Mouse (Mus musculus) intestine, embryonic 14.5 days (tissue): ENCODE measurements around the gene Plod1. TPM values are rescaled to one million over a fixed set of nuclear protein-coding genes. Genes with fewer than 3 reads are reported as not detected.

Experiments
- ATAC-seq: fragments of 200-750 bp; cut with Nextera tagmentation; replicated peaks from 2 replicates; pipeline ENCODE4 v1.8.0; 2017; ENCODE audit warnings: low read depth, moderate number of reproducible peaks, moderate TSS enrichment, moderate library complexity; ENCODE audit not compliant: low FRiP score, low TSS enrichment
- DNase-seq: peaks from one replicate; pipeline ENCODE4 v3.0.0-alpha.2; 2018; ENCODE audit warnings: low spot score
- H3K27ac ChIP-seq: fragments of 300-500 bp; sonication (generic); 2 replicates; pipeline ENCODE4 v1.5.1; 2014; ENCODE audit warnings: low read depth, mild to moderate bottlenecking, control low read depth
- H3K27me3 ChIP-seq: fragments of 300-500 bp; sonication (generic); replicated peaks from 2 replicates; pipeline ENCODE4 v1.6.1; 2014; ENCODE audit warnings: low read length, control low read depth; ENCODE audit not compliant: control insufficient read depth, insufficient read depth
- H3K36me3 ChIP-seq: fragments of 300-500 bp; sonication (generic); 2 replicates; pipeline ENCODE4 v1.6.1; 2014; ENCODE audit warnings: low read length, control low read depth; ENCODE audit not compliant: control insufficient read depth, insufficient read depth
- H3K4me1 ChIP-seq: fragments of 300-500 bp; sonication (generic); replicated peaks from 2 replicates; pipeline ENCODE4 v1.6.1; 2014; ENCODE audit warnings: low read length, control low read depth, mixed read lengths; ENCODE audit not compliant: control insufficient read depth, insufficient read depth
- H3K4me2 ChIP-seq: fragments of 300-500 bp; sonication (generic); 2 replicates; pipeline ENCODE4 v1.6.1; 2014; ENCODE audit warnings: low read length
- H3K4me3 ChIP-seq: fragments of 300-500 bp; sonication (generic); 2 replicates; pipeline ENCODE4 v1.5.1; 2014; ENCODE audit warnings: low read depth, low read length, control low read depth, mixed read lengths
- H3K9ac ChIP-seq: fragments of 300-500 bp; sonication (generic); 2 replicates; pipeline ENCODE4 v1.6.1; 2014; ENCODE audit warnings: mild to moderate bottlenecking, low read length
- H3K9me3 ChIP-seq: fragments of 300-500 bp; sonication (generic); 2 replicates; pipeline ENCODE4 v1.6.1; 2016; ENCODE audit warnings: low read length, control low read depth; ENCODE audit not compliant: control insufficient read depth
- WGBS: fragments of 180-500 bp; shearing (Covaris S2); extraction: QIAGEN DNeasy Blood & Tissue Kit; methylation state at CpG from one replicate; pipeline ENCODE4 v1.1.7; 2014; 5-methylcytosine and 5-hydroxymethylcytosine counted together
- polyA plus RNA-seq: library from polyadenylated mRNA; unstranded; fragments of >200 nt; fragmentation: Nextera tagmentation; extraction: Ambion mirVana; gene quantifications from 2 replicates; pipeline ENCODE4 v1.2.1, GENCODE M21; 2014

Plod1 gene
- polyA plus RNA-seq, 1 experiment from 2014 or later: 40.9 TPM

GRCm38 (mm10) chr4:147865651-147866050, 70.9 kb downstream of the Plod1 start:
- Histone ChIP-seq H3K27me3 (no peaks in the 10 kb centered on the region), H3K36me3 (peaks cover 48% of the 10 kb centered on the region), H3K4me3 (no peak overlapping the region), H3K9ac (no peak overlapping the region), H3K9me3 (no peaks in the 10 kb centered on the region), H3K27ac (no peak overlapping the region), H3K4me1 (peaks cover 19% of the 10 kb centered on the region), H3K4me2 (no peak overlapping the region)
- ATAC-seq (no peak), DNase-seq (no peak)
- 92% methylated on average over 6 of the region's 6 CpGs for WGBS

GRCm38 (mm10) chr4:147862051-147862450, 74.5 kb downstream of the Plod1 start:
- Histone ChIP-seq H3K4me2 (no peak overlapping the region), H3K36me3 (peaks cover 49% of the 10 kb centered on the region), H3K9me3 (no peaks in the 10 kb centered on the region), H3K27ac (no peak overlapping the region), H3K4me3 (no peak overlapping the region), H3K9ac (no peak overlapping the region), H3K4me1 (no peaks in the 10 kb centered on the region), H3K27me3 (no peaks in the 10 kb centered on the region)
- WGBS: 88% methylated on average over 3 of the region's 3 CpGs
- DNase-seq: no peak
- ATAC-seq: no peak

Other genes with a start within 250 kb of the Plod1 start
- gene Zfp534, start 234.2 kb downstream of the Plod1 start, polyA plus RNA-seq: not detected in 2 replicates
- 8.8 and 11.5 TPM in 2 replicates for gene Zfp984, start 127.0 kb downstream of the Plod1 start, polyA plus RNA-seq
- gene Zfp933, start 88.4 kb downstream of the Plod1 start, polyA plus RNA-seq: 4.7 TPM in 2 replicates
- 32.1 and 34.6 TPM in 2 replicates for gene Miip, start 68.0 kb downstream of the Plod1 start, polyA plus RNA-seq
- gene Fv1, start 67.8 kb downstream of the Plod1 start, polyA plus RNA-seq: 9.0 and 9.7 TPM in 2 replicates
- 31.6 and 33.3 TPM in 2 replicates for gene Mfn2, start 32.1 kb downstream of the Plod1 start, polyA plus RNA-seq
- 19.9 and 21.3 TPM in 2 replicates for gene 2510039O18Rik, start 4.1 kb upstream of the Plod1 start, polyA plus RNA-seq
- 0.40 TPM in 1 of 2 replicates, not detected in the other for gene Nppb, start 49.0 kb upstream of the Plod1 start, polyA plus RNA-seq
- 0.28 and 0.56 TPM in 2 replicates for gene Nppa, start 64.0 kb upstream of the Plod1 start, polyA plus RNA-seq
- gene Clcn6, start 102.1 kb upstream of the Plod1 start, polyA plus RNA-seq: 5.2 and 5.3 TPM in 2 replicates
- gene Mthfr, start 102.3 kb upstream of the Plod1 start, polyA plus RNA-seq: 17.8 and 18.4 TPM in 2 replicates
- gene Agtrap, start 151.3 kb upstream of the Plod1 start, polyA plus RNA-seq: 15.9 and 16.4 TPM in 2 replicates
- 47.5 and 48.1 TPM in 2 replicates for gene Mad2l2, start 193.6 kb upstream of the Plod1 start, polyA plus RNA-seq
- gene Draxin, start 193.9 kb upstream of the Plod1 start, polyA plus RNA-seq: 0.19 and 0.34 TPM in 2 replicates
- gene Fbxo6, start 215.4 kb upstream of the Plod1 start, polyA plus RNA-seq: 12.6 and 13.2 TPM in 2 replicates
- 13.3 and 14.2 TPM in 2 replicates for gene Fbxo44, start 223.7 kb upstream of the Plod1 start, polyA plus RNA-seq
- gene Fbxo2, start 223.9 kb upstream of the Plod1 start, polyA plus RNA-seq: 0.50 and 0.65 TPM in 2 replicates